Mouse (Mus musculus) fibroblast of lung, adult 2 months (primary cell): ENCODE data around the gene Atp5j.

ENCODE experiments used
- DNase-seq: peaks from one replicate; pipeline ENCODE4 v3.0.0-alpha.2; 2011; ENCODE audit warnings: low read depth

Atp5j gene

GRCm38 (mm10) chr16:84835441-84835822 is at the start of gene Atp5j:
Gene Atp5j, minus strand, starts transcription at chr16:84835625.
- no peak for DNase-seq

GRCm38 (mm10) chr16:84884572-84884971 is 49.1 kb upstream of the Atp5j start:
- DNase-seq, result no peak

- no peak for DNase-seq
Measured at GRCm38 (mm10) chr16:84881754-84882321, 46.4 kb upstream of the Atp5j start.

GRCm38 (mm10) chr16:84881168-84881567 is 45.7 kb upstream of the Atp5j start:
- no peak for DNase-seq

GRCm38 (mm10) chr16:84879146-84879545 is 43.7 kb upstream of the Atp5j start:
- peak; percentile 40 for DNase-seq

GRCm38 (mm10) chr16:84876082-84876481 is 40.7 kb upstream of the Atp5j start:
- DNase-seq, result no peak

- no peak for DNase-seq
Measured at GRCm38 (mm10) chr16:84875718-84876035, 40.3 kb upstream of the Atp5j start.

- no peak for DNase-seq
Measured at GRCm38 (mm10) chr16:84875012-84875717, 39.7 kb upstream of the Atp5j start.

GRCm38 (mm10) chr16:84873805-84874204 is 38.4 kb upstream of the Atp5j start:
- no peak for DNase-seq

GRCm38 (mm10) chr16:84864656-84865055 is 29.2 kb upstream of the Atp5j start:
- no peak for DNase-seq

GRCm38 (mm10) chr16:84853492-84853891 is 18.1 kb upstream of the Atp5j start:
- DNase-seq, result no peak

- no peak for DNase-seq
Measured at GRCm38 (mm10) chr16:84838576-84838975, 3.2 kb upstream of the Atp5j start.

- peak; percentile 31 for DNase-seq
Measured at GRCm38 (mm10) chr16:84835823-84836743, 658 bp upstream of the Atp5j start.

- peak; percentile 86 for DNase-seq
Measured at GRCm38 (mm10) chr16:84834745-84835440, 532 bp downstream of the Atp5j start, which contains the start of gene Gabpa. Gene Gabpa, plus strand, starts transcription at chr16:84834925.

GRCm38 (mm10) chr16:84834344-84834743 is 1.1 kb downstream of the Atp5j start:
- DNase-seq, result no peak

- no peak for DNase-seq
Measured at GRCm38 (mm10) chr16:84832736-84833135, 2.7 kb downstream of the Atp5j start.

GRCm38 (mm10) chr16:84831696-84832095 is 3.7 kb downstream of the Atp5j start:
- no peak for DNase-seq

GRCm38 (mm10) chr16:84825009-84825408 is 10.4 kb downstream of the Atp5j start:
- no peak for DNase-seq

GRCm38 (mm10) chr16:84817423-84817822 is 18.0 kb downstream of the Atp5j start:
- no peak for DNase-seq

- no peak for DNase-seq
Measured at GRCm38 (mm10) chr16:84814511-84814910, 20.9 kb downstream of the Atp5j start.

GRCm38 (mm10) chr16:84813852-84814251 is 21.6 kb downstream of the Atp5j start:
- DNase-seq, result no peak

GRCm38 (mm10) chr16:84810254-84810653 is 25.2 kb downstream of the Atp5j start:
- no peak for DNase-seq
